Mouse (Mus musculus): Measurements from ENCODE around the gene AW209491. TPM values are rescaled to one million over a fixed set of nuclear protein-coding genes. Genes with fewer than 3 reads are reported as not detected.

The AW209491 gene
- polyA plus RNA-seq (2017; shearing (Covaris generic)): 10 to 100 TPM; 20.1 to 21.0 TPM

GRCm38 (mm10) chr13:14629726-14630641 is at the start of gene AW209491:
Gene AW209491, plus strand, starts transcription at chr13:14630154.
- peak; percentile 100 for ATAC-seq

- no peak for ATAC-seq
Observed at GRCm38 (mm10) chr13:14580392-14580791, 49.6 kb upstream of the AW209491 start.

GRCm38 (mm10) chr13:14602744-14603143 is 27.2 kb upstream of the AW209491 start:
- no peak for ATAC-seq

- no peak for ATAC-seq
Observed at GRCm38 (mm10) chr13:14607616-14608015, 22.3 kb upstream of the AW209491 start.

- ATAC-seq: no peak
Observed at GRCm38 (mm10) chr13:14612463-14612862, 17.5 kb upstream of the AW209491 start.

GRCm38 (mm10) chr13:14612926-14613529 is 16.9 kb upstream of the AW209491 start, which contains the start of the genes Mrpl32 and Psma2:
Gene Mrpl32, minus strand, starts transcription at chr13:14613165.
Gene Psma2, plus strand, starts transcription at chr13:14613240.
- peak; percentile 87 for ATAC-seq

GRCm38 (mm10) chr13:14613553-14613952 is 16.4 kb upstream of the AW209491 start:
- ATAC-seq: peak; percentile 57

GRCm38 (mm10) chr13:14618724-14619123 is 11.2 kb upstream of the AW209491 start:
- ATAC-seq: peak; percentile 90

GRCm38 (mm10) chr13:14639998-14640397 is 10.0 kb downstream of the AW209491 start:
- no peak for ATAC-seq

GRCm38 (mm10) chr13:14649301-14649700 is 19.3 kb downstream of the AW209491 start:
- ATAC-seq: no peak

- no peak for ATAC-seq
Observed at GRCm38 (mm10) chr13:14667107-14667506, 37.2 kb downstream of the AW209491 start.

GRCm38 (mm10) chr13:14670342-14670741 is 40.4 kb downstream of the AW209491 start:
- ATAC-seq: no peak

Other genes with a start within 250 kb of the AW209491 start
- gene Hecw1, start 106.9 kb upstream of the AW209491 start, polyA plus RNA-seq (2017; shearing (Covaris generic)): under 1 TPM in 1 of 2 experiments, not detected in 1; 0.26 TPM
- gene Mrpl32, start 17.0 kb upstream of the AW209491 start, polyA plus RNA-seq (2017; shearing (Covaris generic)): 100 to 1,000 TPM; 125 to 136 TPM
- 100 to 1,000 TPM; 199 to 204 TPM for gene Psma2, start 16.9 kb upstream of the AW209491 start, polyA plus RNA-seq (2017; shearing (Covaris generic))

Data from activated CD4-positive, CD25-positive, alpha-beta regulatory T cell, adult 4 months (primary cell).